ENCODE assay signal across 8 mouse cellular contexts in genomic region chr15:79946022-79946421, GRCm38 (mm10). TPM values are rescaled to one million over a fixed set of nuclear protein-coding genes. Genes with fewer than 3 reads are reported as not detected.
DNase-seq lines count a peak whose midpoint lies in the region; ATAC-seq and TF ChIP-seq lines count a peak whose summit lies in the region.

No protein-coding gene starts in this region.

- intact Hi-C loops in gastrocnemius, adult 2 months (cut with DNase I), result loop anchor here (1.0 to 10.0 kb wide), 2 partner anchors 131 to 289 kb away; partner anchors contain the start of genes AC140267.1 and Mief1
- intact Hi-C loops in left cerebral cortex, adult 2 months (cut with DNase I), result loop anchor here (1.0 to 10.0 kb wide), 4 partner anchors 119 to 279 kb away; no protein-coding TSS in a partner anchor

- H3K4me3 ChIP-seq in gastrocnemius, adult 2 months, result no peak overlapping the region
- H3K4me3 ChIP-seq in left cerebral cortex, adult 2 months, result no peak overlapping the region

- no peak; the same call in none of the 2 replicates for TF ChIP-seq CTCF in gastrocnemius, adult 2 months (IDR thresholded peaks at IDR 0.05)
- peak; percentile 98 for TF ChIP-seq CTCF in left cerebral cortex, adult 2 months (IDR thresholded peaks at IDR 0.05)

- ATAC-seq in megakaryocyte, adult 5-6 weeks (ENCODE audit: poor library complexity, severe bottlenecking), result peak; percentile 76

- peak overlapping the region; percentile 48 for H3K27ac ChIP-seq in gastrocnemius, adult 2 months
- no peak overlapping the region for H3K27ac ChIP-seq in left cerebral cortex, adult 2 months

- peak; percentile 94 for DNase-seq in R1 (ENCODE audit: low read depth, low spot score)
- DNase-seq in cerebellum, postnatal 4 days (ENCODE audit: low spot score in 2 of 2), result peak; percentile 87 to 89
- peak; percentile 93 for DNase-seq in gastrocnemius, adult 2 months
- peak; percentile 91 for DNase-seq in hindlimb bud, embryonic 11.5 days (ENCODE audit: extremely low spot score, low read depth, low spot score)
- peak; percentile 83 to 93 for DNase-seq in left cerebral cortex, adult 2 months (ENCODE audit: extremely low spot score in 1 of 2, low spot score in 2 of 2)
- DNase-seq in right cerebral cortex, adult 2 months (ENCODE audit: low spot score in 2 of 2), result peak; percentile 93 to 95
- peak; percentile 70 for DNase-seq in urinary bladder, postnatal 10 days (ENCODE audit: low spot score)

RNA-seq across cellular contexts. Expression of gene Cbx7, which starts 24.9 kb away (rescaled TPM):
- 10 to 100 TPM; 18.9 to 19.6 TPM for total RNA-seq in gastrocnemius, adult 2 months (2021)
- total RNA-seq in left cerebral cortex, adult 2 months (2021), result 10 to 100 TPM; 52.3 to 52.6 TPM
- 4.9 and 5.5 TPM in 2 replicates for total RNA-seq in megakaryocyte, adult 5-6 weeks (2015)
- total RNA-seq in megakaryocyte, adult 5-6 weeks (2017), result 3.9 and 7.0 TPM in 2 replicates

RNA-seq across cellular contexts. Expression of gene Apobec3, which starts 54.6 kb away (rescaled TPM):
- total RNA-seq in gastrocnemius, adult 2 months (2021), result 1 to 10 TPM; 2.4 to 2.6 TPM
- total RNA-seq in left cerebral cortex, adult 2 months (2021), result 1 to 10 TPM; 5.1 to 6.1 TPM
- total RNA-seq in megakaryocyte, adult 5-6 weeks (2015), result 129 and 148 TPM in 2 replicates
- 124 and 125 TPM in 2 replicates for total RNA-seq in megakaryocyte, adult 5-6 weeks (2017)

Comparison
In these comparisons a context has a peak if more than half of its experiments do, and no peak if none do; other contexts are left out.
1. RNA of gene Apobec3, which starts 54.6 kb away (total RNA-seq): 124 to 148 TPM in megakaryocyte, adult 5-6 weeks; 5.1 to 6.1 TPM in left cerebral cortex, adult 2 months and 2.4 to 2.6 TPM in gastrocnemius, adult 2 months; every median in the first group is over 10 times any median in the second.
2. Peak in every context shown above with its lines, with median percentiles within 50 percentile points of each other: DNase-seq.